Mouse (Mus musculus) liver, adult 2 months (tissue): ENCODE measurements at regions not wholly inside any gene's neighbourhood (a gene's known extent, or its start where the extent isn't known, plus 50 kb on each side); places are given as distances from the start of the nearest gene placed in this dataset.

ENCODE experiments used
- CTCF ChIP-seq: fragments of 200-500 bp; IDR thresholded peaks from 2 replicates; pipeline ENCODE4 v1.5.1; 2011; ENCODE audit warnings: low read depth, low read length, control low read depth
- POLR2A ChIP-seq: fragments of 200-500 bp; IDR thresholded peaks from 2 replicates; pipeline ENCODE4 v1.6.1; 2011; ENCODE audit warnings: low read length, control low read depth; ENCODE audit not compliant: insufficient read depth; ENCODE audit errors: extremely low read depth

DNA sequence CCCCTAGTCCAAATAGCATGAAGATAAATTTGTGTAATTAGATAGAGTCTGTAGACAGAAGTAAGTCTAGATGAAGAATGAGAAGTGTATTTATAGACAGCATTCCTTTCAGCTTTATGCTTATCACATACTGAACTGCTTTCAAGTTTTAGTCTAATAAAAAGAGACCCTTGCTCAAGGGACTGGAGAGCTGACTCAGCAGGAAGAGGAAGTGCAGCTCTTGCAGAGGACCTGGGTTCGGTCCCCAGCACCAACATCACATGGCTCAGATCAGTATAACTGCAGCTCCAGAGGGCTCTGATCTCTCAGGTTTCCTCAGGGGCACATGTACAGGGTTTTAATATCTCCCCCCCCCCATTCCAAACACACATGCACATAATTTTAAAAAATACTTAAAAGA lies 68.2 kb upstream of the Myom1 start:
- TF ChIP-seq POLR2A, result no peak
- no peak for TF ChIP-seq CTCF
